Mouse (Mus musculus) thymus, postnatal 4 days (tissue): ENCODE results near the gene Ttll5.
A peak's percentile ranks its signal among the peaks of the same experiment; 100 is the strongest.

Experiments used
- DNase-seq: peaks from one replicate; pipeline ENCODE4 v3.0.0; 2021

Ttll5 gene

GRCm38 (mm10) chr12:85930713-85931112 lies 106.3 kb downstream of the Ttll5 start:
- DNase-seq: no peak

- DNase-seq: no peak
These were observed 108.8 kb downstream of the Ttll5 start for GRCm38 (mm10) chr12:85933241-85933640.

GRCm38 (mm10) chr12:85937384-85937783 lies 112.9 kb downstream of the Ttll5 start:
- no peak for DNase-seq

GRCm38 (mm10) chr12:85943456-85943855 lies 119.0 kb downstream of the Ttll5 start:
- DNase-seq: no peak

- no peak for DNase-seq
These were observed 120.0 kb downstream of the Ttll5 start for GRCm38 (mm10) chr12:85944419-85944818.

GRCm38 (mm10) chr12:85947161-85947560 lies 122.7 kb downstream of the Ttll5 start:
- no peak for DNase-seq

GRCm38 (mm10) chr12:85949667-85950066 lies 125.2 kb downstream of the Ttll5 start:
- DNase-seq: no peak

- DNase-seq: no peak
These were observed 125.9 kb downstream of the Ttll5 start for GRCm38 (mm10) chr12:85950371-85950770.

- DNase-seq: no peak
These were observed 126.6 kb downstream of the Ttll5 start for GRCm38 (mm10) chr12:85951036-85951435.

- DNase-seq: peak; percentile 69
These were observed 127.4 kb downstream of the Ttll5 start for GRCm38 (mm10) chr12:85951822-85952221.

- no peak for DNase-seq
These were observed 127.9 kb downstream of the Ttll5 start for GRCm38 (mm10) chr12:85952349-85952748.

- DNase-seq: peak; percentile 57
These were observed 129.7 kb downstream of the Ttll5 start for GRCm38 (mm10) chr12:85954167-85954566.

- no peak for DNase-seq
These were observed 130.6 kb downstream of the Ttll5 start for GRCm38 (mm10) chr12:85955062-85955461.

GRCm38 (mm10) chr12:85955690-85956089 lies 131.2 kb downstream of the Ttll5 start:
- no peak for DNase-seq

- DNase-seq: no peak
These were observed 131.8 kb downstream of the Ttll5 start for GRCm38 (mm10) chr12:85956251-85956650.

- DNase-seq: no peak
These were observed 134.0 kb downstream of the Ttll5 start for GRCm38 (mm10) chr12:85958460-85958859.

GRCm38 (mm10) chr12:85959822-85960501 lies 135.5 kb downstream of the Ttll5 start:
- DNase-seq: no peak

- no peak for DNase-seq
These were observed 136.2 kb downstream of the Ttll5 start for GRCm38 (mm10) chr12:85960699-85961098.

GRCm38 (mm10) chr12:85963160-85963559 lies 138.7 kb downstream of the Ttll5 start:
- DNase-seq: no peak

GRCm38 (mm10) chr12:85963699-85964098 lies 139.2 kb downstream of the Ttll5 start:
- peak; percentile 44 for DNase-seq

- DNase-seq: no peak
These were observed 140.0 kb downstream of the Ttll5 start for GRCm38 (mm10) chr12:85964436-85964835.

- no peak for DNase-seq
These were observed 143.4 kb downstream of the Ttll5 start for GRCm38 (mm10) chr12:85967812-85968211.

- no peak for DNase-seq
These were observed 143.9 kb downstream of the Ttll5 start for GRCm38 (mm10) chr12:85968409-85968808.

- DNase-seq: peak; percentile 66
These were observed 145.1 kb downstream of the Ttll5 start for GRCm38 (mm10) chr12:85969571-85969970.

GRCm38 (mm10) chr12:85970191-85970590 lies 145.7 kb downstream of the Ttll5 start:
- DNase-seq: no peak
